ENCODE assay signal across 12 mouse cellular contexts in genomic region chr10:19170596-19170995, GRCm38 (mm10).
DNase-seq lines count a peak whose midpoint lies in the region; ATAC-seq and TF ChIP-seq lines count a peak whose summit lies in the region.
"Had no signal": no experiment of that assay in that cellular context is flagged by ENCODE, and none has a peak within 500 bp of the region (broad histone marks: within the 10 kb centered on the region; RNA-seq: fewer than 3 reads in every experiment).

No protein-coding gene starts in this region.

- H3K27me3 ChIP-seq in lung, embryonic 16.5 days (ENCODE audit: control insufficient read depth, insufficient read depth, low read depth, low read length) = no peaks in the 10 kb centered on the region
- H3K27me3 ChIP-seq in heart, embryonic 14.5 days (ENCODE audit: control insufficient read depth, insufficient read depth, low read length) = no peaks in the 10 kb centered on the region
- H3K27me3 ChIP-seq in myocyte (ENCODE audit: control insufficient read depth, insufficient read depth, insufficient read length) = no peaks in the 10 kb centered on the region
- no peaks in the 10 kb centered on the region for H3K27me3 ChIP-seq in forebrain, embryonic 14.5 days (replicated peaks; ENCODE audit: control insufficient read depth, insufficient read depth, low read length)
- H3K27me3 ChIP-seq: forebrain, embryonic 15.5 days; hindbrain, embryonic 12.5 days had no signal

- H3K9ac ChIP-seq in lung, embryonic 16.5 days (ENCODE audit: low read length) = no peak overlapping the region
- H3K9ac ChIP-seq in heart, embryonic 14.5 days (ENCODE audit: low read length) = no peak overlapping the region
- no peak overlapping the region for H3K9ac ChIP-seq in forebrain, embryonic 14.5 days (ENCODE audit: low read length)
- H3K9ac ChIP-seq: forebrain, embryonic 15.5 days; hindbrain, embryonic 12.5 days had no signal

- DNase-seq in heart, adult 18-20 months = peak; percentile 15 to 50
- DNase-seq in heart, postnatal 10 days = no peak
- no peak for DNase-seq in lung, postnatal 14 days
- no peak for DNase-seq in forebrain, embryonic 14.5 days (ENCODE audit: low spot score)
- DNase-seq in retina, postnatal 1 day = no peak
- DNase-seq: cerebellum, adult 9-10 months had no signal

- H3K27ac ChIP-seq in lung, embryonic 16.5 days (ENCODE audit: low read length) = peak overlapping the region; percentile 22; the same call in 1 of the 2 replicates
- H3K27ac ChIP-seq in heart, embryonic 14.5 days (replicated peaks in 1 of 2; ENCODE audit: control insufficient read depth in 1 of 2, insufficient read depth in 1 of 2, low read depth in 2 of 2, low read length in 2 of 2) = peak overlapping the region; percentile 39 to 53; a peak in 3 of 4 replicates
- H3K27ac ChIP-seq in forebrain, embryonic 14.5 days (ENCODE audit: low read depth, low read length) = no peak overlapping the region
- H3K27ac ChIP-seq: forebrain, embryonic 15.5 days; hindbrain, embryonic 12.5 days; midbrain, embryonic 10.5 days had no signal

- no peak for TF ChIP-seq POLR2A in myocyte (IDR thresholded peaks at IDR 0.05; ENCODE audit: insufficient read length, low read depth)

- H3K4me3 ChIP-seq in lung, embryonic 16.5 days (ENCODE audit: low read length) = no peak overlapping the region
- H3K4me3 ChIP-seq in heart, embryonic 14.5 days (ENCODE audit: control insufficient read depth in 1 of 2, insufficient read depth in 1 of 2, low read depth in 1 of 2, low read length in 2 of 2) = no peak overlapping the region
- H3K4me3 ChIP-seq in myocyte = no peak overlapping the region
- H3K4me3 ChIP-seq in forebrain, embryonic 14.5 days (ENCODE audit: low read depth, low read length) = no peak overlapping the region
- H3K4me3 ChIP-seq: forebrain, embryonic 15.5 days; hindbrain, embryonic 12.5 days; midbrain, embryonic 10.5 days had no signal

- peaks cover 11% of the 10 kb centered on the region for H3K4me1 ChIP-seq in lung, embryonic 16.5 days (replicated peaks; ENCODE audit: control insufficient read depth, insufficient read depth, low read length)
- H3K4me1 ChIP-seq in heart, embryonic 14.5 days (ENCODE audit: control insufficient read depth in 2 of 2, insufficient read depth in 2 of 2, low read length in 2 of 2) = peaks cover 12 to 31% of the 10 kb centered on the region in 2 experiments
- H3K4me1 ChIP-seq in forebrain, embryonic 14.5 days (ENCODE audit: control insufficient read depth, insufficient read depth, low read length) = no peaks in the 10 kb centered on the region
- H3K4me1 ChIP-seq: forebrain, embryonic 15.5 days had no signal

- no peaks in the 10 kb centered on the region for H3K79me2 ChIP-seq in myocyte (ENCODE audit: control insufficient read depth, insufficient read depth)

- intact Hi-C loops in heart, postnatal 10 days (cut with DNase I) = no loop called here

- H3K36me3 ChIP-seq in lung, embryonic 16.5 days (ENCODE audit: control insufficient read depth, insufficient read depth, low read length) = no peaks in the 10 kb centered on the region
- H3K36me3 ChIP-seq in heart, embryonic 14.5 days (ENCODE audit: control insufficient read depth, insufficient read depth, low read length) = no peaks in the 10 kb centered on the region
- H3K36me3 ChIP-seq in myocyte (ENCODE audit: control insufficient read depth, insufficient read depth) = no peaks in the 10 kb centered on the region
- H3K36me3 ChIP-seq in forebrain, embryonic 14.5 days (ENCODE audit: control insufficient read depth, insufficient read depth, low read length) = no peaks in the 10 kb centered on the region
- H3K36me3 ChIP-seq: forebrain, embryonic 15.5 days; hindbrain, embryonic 12.5 days; midbrain, embryonic 10.5 days had no signal

- ATAC-seq in lung, embryonic 16.5 days (ENCODE audit: low read depth) = no peak
- ATAC-seq in heart, embryonic 14.5 days (ENCODE audit: insufficient number of reproducible peaks, insufficient read depth, low FRiP score, low read depth) = no peak
- no peak for ATAC-seq in forebrain, embryonic 14.5 days
- ATAC-seq: forebrain, embryonic 15.5 days had no signal

- H3K4me2 ChIP-seq in lung, embryonic 16.5 days (ENCODE audit: low read depth, low read length) = no peak overlapping the region
- no peak overlapping the region for H3K4me2 ChIP-seq in heart, embryonic 14.5 days (ENCODE audit: low read length)
- H3K4me2 ChIP-seq in myocyte (ENCODE audit: low read depth) = peak overlapping the region; percentile 37
- no peak overlapping the region for H3K4me2 ChIP-seq in forebrain, embryonic 14.5 days (ENCODE audit: low read length)
- H3K4me2 ChIP-seq: forebrain, embryonic 15.5 days; hindbrain, embryonic 12.5 days had no signal

- peaks cover 5% of the 10 kb centered on the region for H3K9me3 ChIP-seq in lung, embryonic 16.5 days (ENCODE audit: control insufficient read depth, low read length)
- H3K9me3 ChIP-seq in heart, embryonic 14.5 days (ENCODE audit: control insufficient read depth, low read length) = peaks cover 5% of the 10 kb centered on the region; the same call in 1 of the 2 replicates
- H3K9me3 ChIP-seq in forebrain, embryonic 14.5 days (replicated peaks; ENCODE audit: control insufficient read depth, low read length) = 0 out of 2 replicates have a peak, but pooled peaks cover 4% of the 10 kb centered on the region
- H3K9me3 ChIP-seq: hindbrain, embryonic 12.5 days had no signal

- WGBS in lung, embryonic 16.5 days = 33% methylated on average over 4 of the region's 4 CpGs
- 7% methylated on average over 4 of the region's 4 CpGs for WGBS in heart, embryonic 14.5 days
- WGBS in forebrain, embryonic 14.5 days = 75% methylated on average over 4 of the region's 4 CpGs

- H3ac ChIP-seq in myocyte (ENCODE audit: control insufficient read depth, insufficient read length) = no peak overlapping the region

TF ChIP-seq in myocyte, 11 proteins besides CTCF, POLR2A, EP300 and RAD21:
- TF ChIP-seq USF1 (IDR thresholded peaks at IDR 0.05; ENCODE audit: low read depth) (no peak), POLR2AphosphoS2 (IDR thresholded peaks at IDR 0.05; ENCODE audit: insufficient read length, low read depth) (no peak), MYOD1 (IDR thresholded peaks at IDR 0.05; ENCODE audit: control insufficient read depth in 1 of 3, insufficient read length in 2 of 3, low read depth in 2 of 3) (no peak), TCF3 (IDR thresholded peaks at IDR 0.05; ENCODE audit: insufficient read length, low read depth) (no peak)
TF ChIP-seq in myocyte: peak in this region for 0.

Comparison
In these comparisons a context has a peak if more than half of its experiments do, and no peak if none do; other contexts are left out.
1. DNase-seq: peak in heart, adult 18-20 months (2 of 2); none in heart, postnatal 10 days (0 of 2), lung, postnatal 14 days (single experiment), forebrain, embryonic 14.5 days (single experiment) and retina, postnatal 1 day (single experiment).